Mouse (Mus musculus): ENCODE data around the gene Dop1b. TPM values are rescaled to one million over a fixed set of nuclear protein-coding genes. Genes with fewer than 3 reads are reported as not detected.
"Not testable (repeated sequence)": the region's sequence is repeated elsewhere in the genome, so short reads cannot be mapped to it uniquely, and the experiment has no call there.

Gene Dop1b
- 30.1 and 35.0 TPM in 2 replicates for polyA plus RNA-seq (2015; fragmentation: Nextera tagmentation; extraction: Ambion mirVana)

GRCm38 (mm10) chr16:93711411-93712188, at the start of gene Dop1b:
Gene Dop1b, plus strand, starts transcription at chr16:93711904.
- Histone ChIP-seq H3K27me3 (ENCODE audit: insufficient read depth, low read length) (peaks cover 9% of the 10 kb centered on the region), H3K36me3 (ENCODE audit: insufficient read depth, low read length) (no peaks in the 10 kb centered on the region), H3K4me2 (replicated peaks; ENCODE audit: low read depth, low read length) (peak within 1 kb of the TSS; percentile 94), H3K4me3 (ENCODE audit: low read length) (peak within 1 kb of the TSS; percentile 78), H3K4me1 (ENCODE audit: insufficient read depth, low read length) (peaks cover 19% of the 10 kb centered on the region; the same call in 1 of the 2 replicates), H3K27ac (ENCODE audit: low read length) (0 out of 2 replicates have a peak within 1 kb of the TSS, but pooled peaks have one; percentile 61), H3K9me3 (ENCODE audit: low read length) (0 out of 2 replicates have a peak, but pooled peaks cover 3% of the 10 kb centered on the region), H3K9ac (replicated peaks; ENCODE audit: low read length) (peak within 1 kb of the TSS; percentile 83)
- ATAC-seq (ENCODE audit: low FRiP score, low TSS enrichment) = peak; percentile 97
- WGBS = under 1% methylated on average over 50 of the region's 77 CpGs

DNA sequence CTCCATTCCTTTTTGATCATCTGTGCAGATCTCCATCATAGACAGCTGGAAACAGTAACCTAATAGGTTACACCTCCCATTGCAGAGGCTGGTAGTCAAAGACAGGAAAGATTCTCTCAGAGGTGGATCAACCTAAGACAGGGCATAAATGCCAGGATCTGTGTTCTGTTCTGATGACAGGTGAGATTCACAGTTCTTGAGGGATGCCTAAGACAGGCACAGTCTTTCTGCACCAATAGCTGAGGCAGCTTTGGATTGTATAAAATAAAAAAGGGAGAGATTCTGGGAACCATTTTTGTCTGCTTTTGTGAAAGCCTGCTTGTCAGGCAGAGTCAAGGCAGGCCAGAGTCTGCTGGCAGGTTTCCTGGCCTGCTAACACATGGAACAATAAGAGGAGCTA, 43.7 kb upstream of the Dop1b start:
- Histone ChIP-seq H3K27me3 (ENCODE audit: insufficient read depth, low read length) (no peaks in the 10 kb centered on the region), H3K27ac (ENCODE audit: low read length) (no peak overlapping the region), H3K36me3 (ENCODE audit: insufficient read depth, low read length) (no peaks in the 10 kb centered on the region), H3K4me1 (ENCODE audit: insufficient read depth, low read length) (no peaks in the 10 kb centered on the region), H3K9ac (replicated peaks; ENCODE audit: low read length) (no peak overlapping the region), H3K4me2 (replicated peaks; ENCODE audit: low read depth, low read length) (no peak overlapping the region), H3K9me3 (ENCODE audit: low read length) (peaks cover 19% of the 10 kb centered on the region), H3K4me3 (ENCODE audit: low read length) (no peak overlapping the region)
- ATAC-seq (ENCODE audit: low FRiP score, low TSS enrichment) = no peak

- no peaks in the 10 kb centered on the region for H3K36me3 ChIP-seq (ENCODE audit: insufficient read depth, low read length)
- no peak overlapping the region for H3K9ac ChIP-seq (replicated peaks; ENCODE audit: low read length)
- no peaks in the 10 kb centered on the region for H3K27me3 ChIP-seq (ENCODE audit: insufficient read depth, low read length)
- peaks cover 14% of the 10 kb centered on the region for H3K9me3 ChIP-seq (ENCODE audit: low read length)
- no peak overlapping the region for H3K27ac ChIP-seq (ENCODE audit: low read length)
- no peak overlapping the region for H3K4me3 ChIP-seq (ENCODE audit: low read length)
- no peak overlapping the region for H3K4me2 ChIP-seq (replicated peaks; ENCODE audit: low read depth, low read length)
- no peaks in the 10 kb centered on the region for H3K4me1 ChIP-seq (ENCODE audit: insufficient read depth, low read length)
- no peak for ATAC-seq (ENCODE audit: low FRiP score, low TSS enrichment)
Observed at GRCm38 (mm10) chr16:93669521-93669920, 42.2 kb upstream of the Dop1b start.

- not testable (repeated sequence) for H3K27me3 ChIP-seq (ENCODE audit: insufficient read depth, low read length); H3K27ac ChIP-seq (ENCODE audit: low read length); H3K4me2 ChIP-seq (replicated peaks; ENCODE audit: low read depth, low read length); ATAC-seq (ENCODE audit: low FRiP score, low TSS enrichment); H3K4me1 ChIP-seq (ENCODE audit: insufficient read depth, low read length); H3K9ac ChIP-seq (replicated peaks; ENCODE audit: low read length); H3K4me3 ChIP-seq (ENCODE audit: low read length); H3K36me3 ChIP-seq (ENCODE audit: insufficient read depth, low read length)
- 41% methylated on average over 4 of the region's 4 CpGs for WGBS
- H3K9me3 ChIP-seq (ENCODE audit: low read length) = peaks cover 14% of the 10 kb centered on the region
Observed at GRCm38 (mm10) chr16:93670466-93670865, 41.2 kb upstream of the Dop1b start.

- no peaks in the 10 kb centered on the region for H3K4me1 ChIP-seq (ENCODE audit: insufficient read depth, low read length)
Observed at GRCm38 (mm10) chr16:93671064-93671463, 40.6 kb upstream of the Dop1b start.

DNA sequence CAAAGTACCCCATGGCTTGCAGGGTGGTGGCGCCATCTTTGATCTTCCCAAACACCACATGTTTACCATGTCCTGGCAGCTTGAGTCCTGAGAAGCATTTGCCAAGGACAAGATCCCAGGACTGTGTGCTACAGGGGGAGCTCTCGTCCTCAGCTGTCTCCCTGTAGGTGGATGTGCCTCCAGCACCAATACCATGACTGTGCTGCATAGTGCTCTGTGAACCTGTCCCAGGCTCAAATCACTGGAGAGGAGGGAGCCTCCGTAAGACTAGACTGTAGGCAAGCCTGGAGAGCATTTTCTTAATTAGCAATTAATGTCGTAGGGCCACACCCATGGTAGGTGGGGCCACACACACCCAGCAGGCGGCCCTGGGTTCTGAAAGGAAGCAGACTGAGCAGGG, 35.3 kb upstream of the Dop1b start:
- Histone ChIP-seq H3K9ac (replicated peaks; ENCODE audit: low read length) (no peak overlapping the region), H3K27me3 (ENCODE audit: insufficient read depth, low read length) (peaks cover 4% of the 10 kb centered on the region; the same call in 1 of the 2 replicates), H3K4me3 (ENCODE audit: low read length) (no peak overlapping the region), H3K4me2 (replicated peaks; ENCODE audit: low read depth, low read length) (no peak overlapping the region), H3K36me3 (ENCODE audit: insufficient read depth, low read length) (no peaks in the 10 kb centered on the region), H3K27ac (ENCODE audit: low read length) (no peak overlapping the region), H3K9me3 (ENCODE audit: low read length) (no peaks in the 10 kb centered on the region), H3K4me1 (ENCODE audit: insufficient read depth, low read length) (no peaks in the 10 kb centered on the region)
- WGBS = 82% methylated on average over 5 of the region's 5 CpGs
- no peak for ATAC-seq (ENCODE audit: low FRiP score, low TSS enrichment)

More at GRCm38 (mm10) chr16:93671064-93671463, 40.6 kb upstream of the Dop1b start:
- no peak overlapping the region for H3K4me3 ChIP-seq (ENCODE audit: low read length)
- H3K27ac ChIP-seq (ENCODE audit: low read length) = no peak overlapping the region
- WGBS = 88% methylated on average over 5 of the region's 5 CpGs
- H3K36me3 ChIP-seq (ENCODE audit: insufficient read depth, low read length) = no peaks in the 10 kb centered on the region
- no peak overlapping the region for H3K4me2 ChIP-seq (replicated peaks; ENCODE audit: low read depth, low read length)
- H3K9ac ChIP-seq (replicated peaks; ENCODE audit: low read length) = no peak overlapping the region
- ATAC-seq (ENCODE audit: low FRiP score, low TSS enrichment) = no peak
- peaks cover 14% of the 10 kb centered on the region for H3K9me3 ChIP-seq (ENCODE audit: low read length)
- H3K27me3 ChIP-seq (ENCODE audit: insufficient read depth, low read length) = no peaks in the 10 kb centered on the region

GRCm38 (mm10) chr16:93678206-93678605, 33.5 kb upstream of the Dop1b start:
- Histone ChIP-seq H3K9me3 (ENCODE audit: low read length) (no peaks in the 10 kb centered on the region), H3K4me1 (ENCODE audit: insufficient read depth, low read length) (peaks cover 1% of the 10 kb centered on the region), H3K4me2 (replicated peaks; ENCODE audit: low read depth, low read length) (no peak overlapping the region), H3K4me3 (ENCODE audit: low read length) (no peak overlapping the region), H3K36me3 (ENCODE audit: insufficient read depth, low read length) (no peaks in the 10 kb centered on the region), H3K27ac (ENCODE audit: low read length) (no peak overlapping the region), H3K9ac (replicated peaks; ENCODE audit: low read length) (no peak overlapping the region), H3K27me3 (ENCODE audit: insufficient read depth, low read length) (peaks cover 17% of the 10 kb centered on the region)
- ATAC-seq (ENCODE audit: low FRiP score, low TSS enrichment) = no peak
- WGBS = 84% methylated on average over 4 of the region's 4 CpGs

- ATAC-seq (ENCODE audit: low FRiP score, low TSS enrichment) = no peak
- Histone ChIP-seq H3K9me3 (ENCODE audit: low read length) (no peaks in the 10 kb centered on the region), H3K27me3 (ENCODE audit: insufficient read depth, low read length) (peaks cover 25% of the 10 kb centered on the region), H3K4me3 (ENCODE audit: low read length) (no peak overlapping the region), H3K4me2 (replicated peaks; ENCODE audit: low read depth, low read length) (no peak overlapping the region), H3K27ac (ENCODE audit: low read length) (no peak overlapping the region), H3K36me3 (ENCODE audit: insufficient read depth, low read length) (no peaks in the 10 kb centered on the region), H3K9ac (replicated peaks; ENCODE audit: low read length) (no peak overlapping the region), H3K4me1 (ENCODE audit: insufficient read depth, low read length) (peaks cover 11% of the 10 kb centered on the region)
- WGBS = 63% methylated on average over 9 of the region's 9 CpGs
Observed at GRCm38 (mm10) chr16:93679165-93679564, 32.5 kb upstream of the Dop1b start.

GRCm38 (mm10) chr16:93682156-93682688, 29.5 kb upstream of the Dop1b start:
- no peak overlapping the region for H3K9ac ChIP-seq (replicated peaks; ENCODE audit: low read length)
- no peaks in the 10 kb centered on the region for H3K9me3 ChIP-seq (ENCODE audit: low read length)
- no peak for ATAC-seq (ENCODE audit: low FRiP score, low TSS enrichment)
- H3K27ac ChIP-seq (ENCODE audit: low read length) = no peak overlapping the region
- no peaks in the 10 kb centered on the region for H3K36me3 ChIP-seq (ENCODE audit: insufficient read depth, low read length)
- peak overlapping the region; percentile 97 for H3K4me2 ChIP-seq (replicated peaks; ENCODE audit: low read depth, low read length)
- peak overlapping the region; percentile 59 for H3K4me3 ChIP-seq (ENCODE audit: low read length)
- 22% methylated on average over 13 of the region's 13 CpGs for whole genome bisulfite sequencing
- H3K4me1 ChIP-seq (ENCODE audit: insufficient read depth, low read length) = peaks cover 16% of the 10 kb centered on the region
- H3K27me3 ChIP-seq (ENCODE audit: insufficient read depth, low read length) = peaks cover 38% of the 10 kb centered on the region
